Mouse (Mus musculus): ENCODE data around the gene Mrpl54. TPM values are rescaled to one million over a fixed set of nuclear protein-coding genes. Genes with fewer than 3 reads are reported as not detected.
A peak's percentile ranks its signal among the peaks of the same experiment; 100 is the strongest.
"Not testable (repeated sequence)": the region's sequence is repeated elsewhere in the genome, so short reads cannot be mapped to it uniquely, and the experiment has no call there.

Mrpl54 gene
- polyA plus RNA-seq, 1 experiment from 2014 or later = 216 TPM

DNA sequence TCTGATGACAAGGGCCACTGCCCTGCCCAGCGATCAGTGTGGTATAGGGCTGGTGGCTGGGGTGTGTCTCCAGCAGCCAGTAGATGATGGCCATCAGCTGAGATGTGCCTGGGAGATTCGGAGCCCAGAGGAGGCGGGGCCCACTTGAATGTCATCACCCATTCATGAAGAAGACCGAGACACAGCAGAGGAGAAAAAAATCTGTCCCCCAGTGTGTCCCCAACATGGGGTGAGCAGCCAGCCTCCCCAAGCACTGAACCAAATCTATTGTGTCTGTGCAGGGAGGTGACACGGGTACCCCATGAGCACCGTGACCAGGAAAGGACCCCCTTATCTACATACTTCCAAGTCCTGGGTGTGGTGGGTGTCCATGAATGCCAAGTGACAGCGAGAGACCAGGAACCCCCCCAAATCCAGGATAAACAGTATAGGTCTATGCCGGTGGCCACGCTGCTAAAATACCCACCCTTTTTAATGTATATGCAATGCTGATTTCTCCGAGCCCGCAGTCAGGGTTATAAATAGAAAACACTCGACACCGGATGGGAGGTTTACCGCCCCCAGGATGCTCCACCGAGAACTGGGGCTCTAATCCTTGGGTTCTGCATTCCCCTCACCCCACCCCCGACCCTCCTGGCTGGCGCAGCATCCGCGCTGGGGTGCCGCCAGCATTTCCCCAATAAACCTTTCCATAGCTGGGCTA, 36.8 kb downstream of the Mrpl54 start:
- peak; percentile 56 for DNase-seq (ENCODE audit: low spot score)

DNA sequence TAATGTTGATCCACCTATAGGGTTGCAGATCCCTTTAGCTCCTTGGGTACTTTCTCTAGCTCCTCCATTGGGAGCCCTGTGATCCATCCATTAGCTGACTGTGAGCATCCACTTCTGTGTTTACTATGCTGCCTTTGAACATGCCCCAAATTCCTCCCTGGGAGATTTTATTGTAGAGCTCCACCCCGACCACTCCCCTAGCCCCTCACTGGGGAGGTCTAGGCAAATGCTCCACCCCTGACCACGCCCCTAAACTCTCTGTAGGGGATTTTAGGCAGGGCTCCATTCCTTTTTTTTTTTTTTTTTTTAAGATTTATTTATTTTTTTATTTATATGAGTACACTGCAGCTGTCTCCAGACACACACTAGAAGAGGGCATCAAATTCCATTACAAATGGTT, 43.0 kb downstream of the Mrpl54 start:
- DNase-seq (ENCODE audit: low spot score) = not testable (repeated sequence)

DNA sequence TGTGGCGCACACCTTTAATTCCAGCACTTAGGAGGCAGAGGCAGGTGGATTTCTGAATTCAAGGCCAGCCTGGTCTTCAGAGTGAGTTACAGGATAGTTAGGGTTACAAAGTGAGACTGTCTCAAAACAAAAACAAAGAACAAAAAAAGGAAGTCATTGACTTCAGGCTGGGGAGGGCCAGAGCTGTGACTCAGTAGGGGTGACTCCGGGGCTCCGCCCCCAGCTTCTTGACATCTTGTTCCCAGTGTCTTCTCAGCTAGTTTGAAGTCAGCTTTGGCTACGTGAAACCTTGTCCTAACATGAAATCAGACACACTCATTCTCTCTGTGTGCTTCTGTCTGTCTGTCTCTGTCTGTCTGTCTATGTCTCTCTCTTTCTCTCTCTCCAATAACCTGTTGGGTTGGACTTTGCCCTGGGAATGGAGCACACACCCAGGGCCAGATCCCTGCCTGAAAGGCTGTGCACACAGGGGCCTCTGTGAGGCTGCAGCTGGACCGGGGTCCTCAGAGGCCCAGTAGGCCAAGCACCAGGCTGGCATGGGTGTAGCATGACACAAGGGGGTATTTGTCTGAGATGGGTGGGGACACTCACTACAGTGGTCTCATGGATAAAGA, 45.2 kb downstream of the Mrpl54 start:
- no peak for DNase-seq (ENCODE audit: low spot score)

- peak; percentile 75 for DNase-seq (ENCODE audit: low spot score)
Measured at GRCm38 (mm10) chr10:81217964-81218363, 48.8 kb downstream of the Mrpl54 start.

GRCm38 (mm10) chr10:81217267-81217666, 49.5 kb downstream of the Mrpl54 start:
- DNase-seq (ENCODE audit: low spot score) = peak; percentile 48

- DNase-seq (ENCODE audit: low spot score) = no peak
Measured at GRCm38 (mm10) chr10:81216810-81217209, 49.9 kb downstream of the Mrpl54 start.

- DNase-seq (ENCODE audit: low spot score) = no peak
Measured at GRCm38 (mm10) chr10:81216260-81216659, 50.5 kb downstream of the Mrpl54 start.

Small RNA genes lying within 50 kb of the gene (microRNA-seq; reads per million reads assigned to microRNA genes)
- gene Mir3057 (ENCODE audit: borderline number of aligned reads) = 2.5 reads per million

Other genes with a start within 250 kb of the Mrpl54 start
- 0.04 TPM in 1 of 2 replicates, not detected in the other for gene Diras1, start 241.3 kb downstream of the Mrpl54 start, polyA plus RNA-seq (2015; fragmentation: Nextera tagmentation; extraction: Ambion mirVana)
- 16.0 and 16.8 TPM in 2 replicates for gene Slc39a3, start 229.5 kb downstream of the Mrpl54 start, polyA plus RNA-seq (2015; fragmentation: Nextera tagmentation; extraction: Ambion mirVana)
- gene Sgta, start 206.8 kb downstream of the Mrpl54 start, polyA plus RNA-seq (2015; fragmentation: Nextera tagmentation; extraction: Ambion mirVana) = 120 and 127 TPM in 2 replicates
- 20.1 and 25.8 TPM in 2 replicates for gene Thop1, start 196.9 kb downstream of the Mrpl54 start, polyA plus RNA-seq (2015; fragmentation: Nextera tagmentation; extraction: Ambion mirVana)
- 0.24 and 0.53 TPM in 2 replicates for gene Creb3l3, start 168.1 kb downstream of the Mrpl54 start, polyA plus RNA-seq (2015; fragmentation: Nextera tagmentation; extraction: Ambion mirVana)
- gene Map2k2, start 161.0 kb downstream of the Mrpl54 start, polyA plus RNA-seq (2015; fragmentation: Nextera tagmentation; extraction: Ambion mirVana) = 142 and 150 TPM in 2 replicates
- 34.5 and 44.9 TPM in 2 replicates for gene Zbtb7a, start 131.7 kb downstream of the Mrpl54 start, polyA plus RNA-seq (2015; fragmentation: Nextera tagmentation; extraction: Ambion mirVana)
- 37.3 and 39.0 TPM in 2 replicates for gene Pias4, start 99.0 kb downstream of the Mrpl54 start, polyA plus RNA-seq (2015; fragmentation: Nextera tagmentation; extraction: Ambion mirVana)
- gene Eef2, start 90.3 kb downstream of the Mrpl54 start, polyA plus RNA-seq (2015; fragmentation: Nextera tagmentation; extraction: Ambion mirVana) = 612 and 638 TPM in 2 replicates
- 47.8 and 54.1 TPM in 2 replicates for gene Dapk3, start 83.9 kb downstream of the Mrpl54 start, polyA plus RNA-seq (2015; fragmentation: Nextera tagmentation; extraction: Ambion mirVana)
- not detected in 2 replicates for gene 4930442H23Rik, start 83.1 kb downstream of the Mrpl54 start, polyA plus RNA-seq (2015; fragmentation: Nextera tagmentation; extraction: Ambion mirVana)
- gene Nmrk2, start 64.9 kb downstream of the Mrpl54 start, polyA plus RNA-seq (2015; fragmentation: Nextera tagmentation; extraction: Ambion mirVana) = 0.08 TPM in 1 of 2 replicates, not detected in the other
- gene Atcay, start 36.1 kb downstream of the Mrpl54 start, polyA plus RNA-seq (2015; fragmentation: Nextera tagmentation; extraction: Ambion mirVana) = 0.62 and 0.70 TPM in 2 replicates
- 0.81 and 1.7 TPM in 2 replicates for gene Zfr2, start 33.8 kb downstream of the Mrpl54 start, polyA plus RNA-seq (2015; fragmentation: Nextera tagmentation; extraction: Ambion mirVana)
- gene Matk, start 14.0 kb downstream of the Mrpl54 start, polyA plus RNA-seq (2015; fragmentation: Nextera tagmentation; extraction: Ambion mirVana) = 17.7 and 19.3 TPM in 2 replicates
- gene Apba3, start within 50 bp of the Mrpl54 start, polyA plus RNA-seq (2015; fragmentation: Nextera tagmentation; extraction: Ambion mirVana) = 34.8 and 38.7 TPM in 2 replicates
- gene Tjp3, start 24.6 kb upstream of the Mrpl54 start, polyA plus RNA-seq (2015; fragmentation: Nextera tagmentation; extraction: Ambion mirVana) = 7.8 and 9.3 TPM in 2 replicates
- 36.9 and 38.6 TPM in 2 replicates for gene Pip5k1c, start 26.0 kb upstream of the Mrpl54 start, polyA plus RNA-seq (2015; fragmentation: Nextera tagmentation; extraction: Ambion mirVana)
- 41.3 and 45.8 TPM in 2 replicates for gene Cactin, start 54.2 kb upstream of the Mrpl54 start, polyA plus RNA-seq (2015; fragmentation: Nextera tagmentation; extraction: Ambion mirVana)
- 97.5 and 103 TPM in 2 replicates for gene Tbxa2r, start 61.8 kb upstream of the Mrpl54 start, polyA plus RNA-seq (2015; fragmentation: Nextera tagmentation; extraction: Ambion mirVana)
- 0.14 and 0.16 TPM in 2 replicates for gene Gipc3, start 76.3 kb upstream of the Mrpl54 start, polyA plus RNA-seq (2015; fragmentation: Nextera tagmentation; extraction: Ambion mirVana)
- gene Hmg20b, start 83.5 kb upstream of the Mrpl54 start, polyA plus RNA-seq (2015; fragmentation: Nextera tagmentation; extraction: Ambion mirVana) = 88.5 and 100 TPM in 2 replicates
- gene Mfsd12, start 90.6 kb upstream of the Mrpl54 start, polyA plus RNA-seq (2015; fragmentation: Nextera tagmentation; extraction: Ambion mirVana) = 36.3 and 38.1 TPM in 2 replicates
- gene 4930404N11Rik, start 98.9 kb upstream of the Mrpl54 start, polyA plus RNA-seq (2015; fragmentation: Nextera tagmentation; extraction: Ambion mirVana) = 1.7 and 3.0 TPM in 2 replicates
- gene Fzr1, start 111.6 kb upstream of the Mrpl54 start, polyA plus RNA-seq (2015; fragmentation: Nextera tagmentation; extraction: Ambion mirVana) = 87.1 and 96.9 TPM in 2 replicates
- gene Dohh, start 117.5 kb upstream of the Mrpl54 start, polyA plus RNA-seq (2015; fragmentation: Nextera tagmentation; extraction: Ambion mirVana) = 71.3 and 78.7 TPM in 2 replicates
- gene Gm48551, start 117.5 kb upstream of the Mrpl54 start, polyA plus RNA-seq (2015; fragmentation: Nextera tagmentation; extraction: Ambion mirVana) = 2.3 TPM in 2 replicates
- gene Gm48552, start 122.1 kb upstream of the Mrpl54 start, polyA plus RNA-seq (2015; fragmentation: Nextera tagmentation; extraction: Ambion mirVana) = 0.72 and 1.5 TPM in 2 replicates
- 12.5 and 14.0 TPM in 2 replicates for gene Smim24, start 126.1 kb upstream of the Mrpl54 start, polyA plus RNA-seq (2015; fragmentation: Nextera tagmentation; extraction: Ambion mirVana)
- 21.5 and 21.9 TPM in 2 replicates for gene Nfic, start 188.7 kb upstream of the Mrpl54 start, polyA plus RNA-seq (2015; fragmentation: Nextera tagmentation; extraction: Ambion mirVana)
- 0.04 and 0.25 TPM in 2 replicates for gene Celf5, start 215.8 kb upstream of the Mrpl54 start, polyA plus RNA-seq (2015; fragmentation: Nextera tagmentation; extraction: Ambion mirVana)
- 39.4 and 45.5 TPM in 2 replicates for gene Ncln, start 229.5 kb upstream of the Mrpl54 start, polyA plus RNA-seq (2015; fragmentation: Nextera tagmentation; extraction: Ambion mirVana)
- 22.2 and 25.6 TPM in 2 replicates for gene S1pr4, start 233.2 kb upstream of the Mrpl54 start, polyA plus RNA-seq (2015; fragmentation: Nextera tagmentation; extraction: Ambion mirVana)

All from thymus, postnatal 0 days (tissue).